Mouse (Mus musculus): Measurements from ENCODE around the gene Tm7sf3. TPM values are rescaled to one million over a fixed set of nuclear protein-coding genes. Genes with fewer than 3 reads are reported as not detected.
"Not testable (repeated sequence)": the region's sequence is repeated elsewhere in the genome, so short reads cannot be mapped to it uniquely, and the experiment has no call there.

Gene Tm7sf3
- polyA plus RNA-seq, 1 experiment = 61.6 TPM

- no peak overlapping the region for H3K27ac ChIP-seq (ENCODE audit: insufficient read depth, low read length)
- H3K4me3 ChIP-seq (ENCODE audit: insufficient read depth, low read length) = no peak overlapping the region
- TF ChIP-seq POLR2A (IDR thresholded peaks at IDR 0.05; ENCODE audit: low read depth, low read length) (no peak), CTCF (IDR thresholded peaks at IDR 0.05; ENCODE audit: borderline replicate concordance, insufficient read depth, low read length) (no peak)
- no peaks in the 10 kb centered on the region for H3K4me1 ChIP-seq (ENCODE audit: control insufficient read depth, insufficient read depth, low read length)
Measured at GRCm38 (mm10) chr6:146583366-146584046, 59.1 kb downstream of the Tm7sf3 start.

DNA sequence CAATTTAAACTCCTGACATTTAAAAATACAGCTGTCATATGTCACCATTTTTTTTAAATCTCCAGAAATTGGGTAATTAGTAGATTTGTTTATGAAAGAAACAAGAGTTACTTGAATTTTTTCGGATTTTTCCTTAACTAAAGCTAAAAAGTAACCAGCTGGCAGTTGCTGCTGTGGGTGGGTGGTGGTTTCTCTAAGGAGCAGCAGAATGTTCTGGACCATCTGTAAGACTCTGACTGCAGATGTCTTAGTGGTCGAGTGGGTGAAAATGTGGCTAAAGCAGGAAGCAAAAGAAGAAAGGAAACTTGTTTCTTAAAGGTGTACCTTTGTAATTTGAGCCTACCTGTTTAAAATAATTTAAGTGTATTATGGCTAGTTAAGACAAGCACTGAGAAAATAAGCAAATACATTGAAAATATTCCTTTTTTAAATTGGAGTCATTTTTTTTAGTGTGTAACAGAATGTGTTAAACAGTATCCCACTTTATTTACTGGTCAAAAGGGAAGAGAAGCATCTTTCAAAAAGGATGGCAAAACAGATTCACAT is 62.2 kb downstream of the Tm7sf3 start:
- Histone ChIP-seq H3K4me3 (ENCODE audit: insufficient read depth, low read length) (no peak overlapping the region), H3K4me1 (ENCODE audit: control insufficient read depth, insufficient read depth, low read length) (no peaks in the 10 kb centered on the region), H3K27ac (ENCODE audit: insufficient read depth, low read length) (no peak overlapping the region)
- TF ChIP-seq POLR2A (IDR thresholded peaks at IDR 0.05; ENCODE audit: low read depth, low read length) (no peak), CTCF (IDR thresholded peaks at IDR 0.05; ENCODE audit: borderline replicate concordance, insufficient read depth, low read length) (no peak)

GRCm38 (mm10) chr6:146578586-146578985 is 64.0 kb downstream of the Tm7sf3 start:
- H3K27ac ChIP-seq (ENCODE audit: insufficient read depth, low read length) = peak overlapping the region; percentile 91
- TF ChIP-seq CTCF (IDR thresholded peaks at IDR 0.05; ENCODE audit: borderline replicate concordance, insufficient read depth, low read length) = no peak
- no peak for TF ChIP-seq POLR2A (IDR thresholded peaks at IDR 0.05; ENCODE audit: low read depth, low read length)

DNA sequence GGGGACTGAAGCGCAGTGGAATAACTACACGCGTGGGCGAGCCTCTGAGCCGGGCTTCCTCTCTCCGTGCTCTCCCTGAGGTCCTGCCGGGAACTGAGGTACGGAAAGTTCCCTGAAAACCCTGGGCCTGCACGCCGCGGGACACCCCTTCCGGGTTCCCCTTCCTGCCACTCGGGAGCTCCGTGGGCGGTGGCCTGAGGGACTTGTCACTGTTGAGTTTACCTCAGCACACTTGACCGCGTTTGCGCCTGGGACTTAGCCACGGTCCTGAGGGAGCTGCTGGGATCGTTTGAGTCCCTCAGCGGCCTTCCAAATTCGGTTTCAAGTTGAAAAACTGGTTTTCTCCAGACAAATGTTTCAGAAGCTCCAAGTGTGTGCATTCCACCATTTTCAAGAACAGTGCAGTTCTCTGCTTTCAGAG is 64.5 kb downstream of the Tm7sf3 start:
- H3K4me3 ChIP-seq (ENCODE audit: insufficient read depth, low read length) = peak overlapping the region; percentile 98
- TF ChIP-seq POLR2A (IDR thresholded peaks at IDR 0.05; ENCODE audit: low read depth, low read length) = no peak
- TF ChIP-seq CTCF (IDR thresholded peaks at IDR 0.05; ENCODE audit: borderline replicate concordance, insufficient read depth, low read length) = no peak
- H3K4me1 ChIP-seq (ENCODE audit: control insufficient read depth, insufficient read depth, low read length) = no peaks in the 10 kb centered on the region
- peak overlapping the region; percentile 91 for H3K27ac ChIP-seq (ENCODE audit: insufficient read depth, low read length)

More at GRCm38 (mm10) chr6:146578586-146578985, 64.0 kb downstream of the Tm7sf3 start:
- Histone ChIP-seq H3K4me1 (ENCODE audit: control insufficient read depth, insufficient read depth, low read length) (no peaks in the 10 kb centered on the region), H3K4me3 (ENCODE audit: insufficient read depth, low read length) (peak overlapping the region; percentile 98)

DNA sequence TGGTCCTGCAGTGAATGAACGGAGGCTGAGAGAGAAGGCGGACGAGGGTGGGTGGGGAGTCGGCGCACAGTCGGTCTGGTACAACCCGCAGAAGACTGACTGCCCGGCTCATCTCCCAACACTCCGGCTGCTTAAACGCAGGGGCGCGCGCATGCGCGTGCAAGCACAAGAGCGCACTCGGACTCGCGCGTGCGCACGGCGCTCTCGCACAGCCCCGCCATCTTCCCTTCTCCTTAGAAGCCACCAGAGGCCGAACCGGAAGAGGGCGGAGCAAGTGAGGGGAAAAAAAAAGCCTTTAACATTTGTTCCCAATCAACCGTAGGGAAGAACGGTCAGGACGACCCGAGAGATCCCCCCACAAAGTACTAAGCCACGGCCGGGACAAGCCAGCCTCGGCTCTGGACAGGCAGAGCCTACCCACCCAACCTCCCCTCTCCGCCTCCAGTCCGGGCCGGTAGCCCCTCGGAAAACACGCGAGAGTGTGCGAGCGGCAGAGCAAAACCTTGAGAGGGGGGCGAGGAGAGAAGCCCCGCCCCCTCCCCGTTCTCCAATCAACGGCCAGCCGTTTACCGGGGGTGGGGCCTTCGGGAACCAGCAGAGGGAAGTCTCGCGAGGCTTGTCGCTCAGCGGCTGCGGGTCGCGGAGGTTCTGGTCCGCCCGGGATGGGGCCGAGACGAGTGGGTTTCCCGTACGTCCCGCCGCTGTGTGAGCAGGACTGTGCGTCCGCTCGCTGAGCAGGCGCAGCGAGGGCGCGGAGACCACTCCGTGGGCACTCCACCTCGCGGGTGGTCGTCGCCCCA is 65.1 kb downstream of the Tm7sf3 start, which contains the start of gene Ints13:
Gene Ints13, minus strand, starts transcription at position 526 of the 800 bp plus-strand sequence.
- H3K4me1 ChIP-seq (ENCODE audit: control insufficient read depth, insufficient read depth, low read length) = no peaks in the 10 kb centered on the region
- peak within 1 kb of the TSS; percentile 98 for H3K4me3 ChIP-seq (ENCODE audit: insufficient read depth, low read length)
- H3K27ac ChIP-seq (ENCODE audit: insufficient read depth, low read length) = peak within 1 kb of the TSS; percentile 91
- TF ChIP-seq CTCF (IDR thresholded peaks at IDR 0.05; ENCODE audit: borderline replicate concordance, insufficient read depth, low read length) = no peak
- TF ChIP-seq POLR2A (IDR thresholded peaks at IDR 0.05; ENCODE audit: low read depth, low read length) = peak; percentile 99

DNA sequence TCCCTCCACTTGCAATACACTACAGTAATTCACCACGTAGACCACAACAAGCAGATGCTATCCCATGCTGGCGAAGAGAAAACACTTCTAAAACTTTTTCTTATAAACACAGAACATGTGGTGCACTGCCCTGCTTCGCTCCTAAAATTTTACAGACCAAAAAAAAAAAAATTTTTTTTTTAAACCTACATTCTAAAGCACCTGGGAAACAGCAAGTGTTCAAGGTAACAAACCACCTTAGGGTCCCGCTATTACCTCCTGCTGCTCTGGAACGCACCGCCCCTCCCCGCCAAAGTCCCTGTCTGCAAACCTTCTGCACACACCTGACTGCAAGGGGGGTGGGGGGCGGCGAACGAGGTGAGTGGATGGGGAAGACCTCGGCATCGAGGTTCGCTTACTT is 65.7 kb downstream of the Tm7sf3 start, which contains the start of gene Fgfr1op2:
Gene Fgfr1op2, plus strand, starts transcription at position 301 of the 400 bp plus-strand sequence.
- Histone ChIP-seq H3K4me3 (ENCODE audit: insufficient read depth, low read length) (peak within 1 kb of the TSS; percentile 98), H3K27ac (ENCODE audit: insufficient read depth, low read length) (peak within 1 kb of the TSS; percentile 91), H3K4me1 (ENCODE audit: control insufficient read depth, insufficient read depth, low read length) (no peaks in the 10 kb centered on the region)
- TF ChIP-seq POLR2A (IDR thresholded peaks at IDR 0.05; ENCODE audit: low read depth, low read length) (no peak), CTCF (IDR thresholded peaks at IDR 0.05; ENCODE audit: borderline replicate concordance, insufficient read depth, low read length) (no peak)

- Histone ChIP-seq H3K4me1 (ENCODE audit: control insufficient read depth, insufficient read depth, low read length) (no peaks in the 10 kb centered on the region), H3K27ac (ENCODE audit: insufficient read depth, low read length) (no peak overlapping the region), H3K4me3 (ENCODE audit: insufficient read depth, low read length) (no peak overlapping the region)
- TF ChIP-seq CTCF (IDR thresholded peaks at IDR 0.05; ENCODE audit: borderline replicate concordance, insufficient read depth, low read length) (no peak), POLR2A (IDR thresholded peaks at IDR 0.05; ENCODE audit: low read depth, low read length) (no peak)
Measured at GRCm38 (mm10) chr6:146572073-146572472, 70.6 kb downstream of the Tm7sf3 start.

GRCm38 (mm10) chr6:146562461-146562860 is 80.2 kb downstream of the Tm7sf3 start:
- not testable (repeated sequence) for H3K4me3 ChIP-seq (ENCODE audit: insufficient read depth, low read length)

More at GRCm38 (mm10) chr6:146562461-146562860, 80.2 kb downstream of the Tm7sf3 start:
- H3K27ac ChIP-seq (ENCODE audit: insufficient read depth, low read length); H3K4me1 ChIP-seq (ENCODE audit: control insufficient read depth, insufficient read depth, low read length): not testable (repeated sequence)

Other genes with a start within 250 kb of the Tm7sf3 start
- 7.7 and 12.8 TPM in 2 replicates for gene Itpr2, start 140.6 kb downstream of the Tm7sf3 start, polyA plus RNA-seq (2011; ENCODE audit: insufficient read length, low read depth, missing spikeins)
- gene Fgfr1op2, start 65.6 kb downstream of the Tm7sf3 start, polyA plus RNA-seq (2011; ENCODE audit: insufficient read length, low read depth, missing spikeins) = 101 and 107 TPM in 2 replicates
- gene Ints13, start 65.0 kb downstream of the Tm7sf3 start, polyA plus RNA-seq (2011; ENCODE audit: insufficient read length, low read depth, missing spikeins) = 48.3 and 55.2 TPM in 2 replicates
- gene Med21, start 277 bp downstream of the Tm7sf3 start, polyA plus RNA-seq (2011; ENCODE audit: insufficient read length, low read depth, missing spikeins) = 74.6 and 82.0 TPM in 2 replicates
- 24.3 and 25.7 TPM in 2 replicates for gene Stk38l, start 82.2 kb upstream of the Tm7sf3 start, polyA plus RNA-seq (2011; ENCODE audit: insufficient read length, low read depth, missing spikeins)
- gene Arntl2, start 153.2 kb upstream of the Tm7sf3 start, polyA plus RNA-seq (2011; ENCODE audit: insufficient read length, low read depth, missing spikeins) = 13.7 and 14.5 TPM in 2 replicates
- gene Smco2, start 207.3 kb upstream of the Tm7sf3 start, polyA plus RNA-seq (2011; ENCODE audit: insufficient read length, low read depth, missing spikeins) = not detected in 2 replicates
- 196 and 246 TPM in 2 replicates for gene Ppfibp1, start 245.7 kb upstream of the Tm7sf3 start, polyA plus RNA-seq (2011; ENCODE audit: insufficient read length, low read depth, missing spikeins)

All from embryonic fibroblast, embryonic 13.5 days (primary cell).